Mouse (Mus musculus) neural tube, embryonic 11.5 days (tissue): ENCODE results near the gene Serpinb13. TPM values are rescaled to one million over a fixed set of nuclear protein-coding genes. Genes with fewer than 3 reads are reported as not detected.

Experiments
- ATAC-seq: fragments of 200-750 bp; cut with Nextera tagmentation; 2 replicates; pipeline ENCODE4 v1.8.0; 2017; ENCODE audit warnings: moderate number of reproducible peaks, mild to moderate bottlenecking, moderate TSS enrichment, moderate library complexity; ENCODE audit not compliant: insufficient read depth, low FRiP score, low TSS enrichment
- DNase-seq: peaks from one replicate; pipeline ENCODE4 v3.0.0-alpha.2; 2015; ENCODE audit warnings: low spot score
- H3K27ac ChIP-seq: fragments of 300-500 bp; sonication (generic); 2 replicates; pipeline ENCODE4 v1.5.1; 2014; ENCODE audit warnings: low read depth, mild to moderate bottlenecking, low read length
- H3K27me3 ChIP-seq: fragments of 300-500 bp; sonication (generic); 2 replicates; pipeline ENCODE4 v1.6.1; 2014; ENCODE audit warnings: mild to moderate bottlenecking, low read length, mixed read lengths; ENCODE audit not compliant: control insufficient read depth, insufficient read depth
- H3K36me3 ChIP-seq: fragments of 300-500 bp; sonication (generic); 2 replicates; pipeline ENCODE4 v1.6.1; 2014; ENCODE audit warnings: mild to moderate bottlenecking, low read length, moderate library complexity, mixed read lengths; ENCODE audit not compliant: control insufficient read depth, insufficient read depth
- H3K4me1 ChIP-seq: fragments of 300-500 bp; sonication (generic); 2 replicates; pipeline ENCODE4 v1.6.1; 2014; ENCODE audit warnings: low read length, mixed read lengths; ENCODE audit not compliant: control insufficient read depth, insufficient read depth
- H3K4me2 ChIP-seq: fragments of 300-500 bp; sonication (generic); 2 replicates; pipeline ENCODE4 v1.6.1; 2014; ENCODE audit warnings: low read depth, mild to moderate bottlenecking, moderate library complexity
- H3K4me3 ChIP-seq: fragments of 300-500 bp; sonication (generic); 2 replicates; pipeline ENCODE4 v1.5.1; 2014; ENCODE audit warnings: low read depth, low read length
- H3K9ac ChIP-seq: fragments of 300-500 bp; sonication (generic); 2 replicates; pipeline ENCODE4 v1.6.1; 2014; ENCODE audit warnings: mild to moderate bottlenecking, low read length
- H3K9me3 ChIP-seq: fragments of 300-500 bp; sonication (generic); 2 replicates; pipeline ENCODE4 v1.6.1; 2016; ENCODE audit warnings: low read length; ENCODE audit not compliant: control insufficient read depth
- WGBS: fragments of 180-500 bp; shearing (Covaris S2); extraction: QIAGEN DNeasy Blood & Tissue Kit; methylation state at CpG from one replicate; pipeline ENCODE4 v1.1.7; 2014; 5-methylcytosine and 5-hydroxymethylcytosine counted together
- polyA plus RNA-seq: library from polyadenylated mRNA; unstranded; fragments of >200 nt; fragmentation: Nextera tagmentation; extraction: Ambion mirVana; gene quantifications from 2 replicates; pipeline ENCODE4 v1.2.1, GENCODE M21; 2014

The Serpinb13 gene
- polyA plus RNA-seq: not detected in 2 replicates

DNA sequence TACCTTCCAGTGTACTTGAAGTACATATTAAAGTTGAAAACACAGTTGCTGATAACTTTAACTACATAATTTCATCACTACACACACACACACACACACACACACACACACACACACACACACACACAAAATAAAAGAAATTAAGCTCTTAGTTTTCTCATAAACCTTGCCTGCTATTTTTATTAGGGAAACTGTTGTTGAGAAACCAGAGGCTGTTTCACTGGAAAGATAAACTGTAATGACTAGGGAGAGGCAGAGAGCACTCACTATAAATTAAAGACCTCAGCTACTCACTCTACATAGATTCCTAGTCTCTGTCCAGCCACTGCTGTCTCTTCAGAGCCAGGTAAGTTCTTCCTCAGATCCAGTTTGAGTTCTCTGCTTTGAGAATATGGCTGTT, at the start of gene Serpinb13:
Serpinb13 (plus strand) TSS at position 301 of the 400 bp plus-strand sequence.
- Histone ChIP-seq H3K9me3 (no peaks in the 10 kb centered on the region), H3K27ac (no peak within 1 kb of the TSS), H3K4me3 (no peak within 1 kb of the TSS), H3K9ac (no peak within 1 kb of the TSS), H3K4me2 (no peak within 1 kb of the TSS), H3K4me1 (no peaks in the 10 kb centered on the region), H3K36me3 (no peaks in the 10 kb centered on the region), H3K27me3 (no peaks in the 10 kb centered on the region)
- no peak for ATAC-seq
- no peak for DNase-seq

DNA sequence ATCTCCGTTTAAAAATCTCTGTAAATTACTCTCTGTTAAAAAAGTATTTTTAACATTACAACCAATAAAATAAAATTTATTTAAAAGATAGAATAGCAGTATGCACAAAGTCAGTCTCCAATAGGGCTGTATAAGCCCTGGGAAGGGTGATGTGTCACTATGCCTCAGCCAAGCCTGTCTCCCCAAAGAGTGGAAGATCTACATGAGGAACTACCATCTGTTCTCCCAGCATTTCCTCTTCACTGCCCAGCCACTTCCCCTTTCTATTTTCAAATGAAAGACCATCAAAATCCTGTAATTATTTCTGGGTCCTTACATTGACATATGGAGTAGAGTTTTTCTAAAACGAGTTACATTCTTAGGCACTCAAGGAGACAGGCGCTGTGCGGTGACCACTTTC, 48.8 kb upstream of the Serpinb13 start:
- no peaks in the 10 kb centered on the region for H3K36me3 ChIP-seq
- no peaks in the 10 kb centered on the region for H3K4me1 ChIP-seq
- H3K9ac ChIP-seq: no peak overlapping the region
- no peaks in the 10 kb centered on the region for H3K27me3 ChIP-seq
- H3K27ac ChIP-seq: no peak overlapping the region
- H3K4me2 ChIP-seq: no peak overlapping the region
- ATAC-seq (no peak), DNase-seq (no peak)
- H3K9me3 ChIP-seq: no peaks in the 10 kb centered on the region
- WGBS: 89% methylated on average over 4 of the region's 4 CpGs
- no peak overlapping the region for H3K4me3 ChIP-seq

DNA sequence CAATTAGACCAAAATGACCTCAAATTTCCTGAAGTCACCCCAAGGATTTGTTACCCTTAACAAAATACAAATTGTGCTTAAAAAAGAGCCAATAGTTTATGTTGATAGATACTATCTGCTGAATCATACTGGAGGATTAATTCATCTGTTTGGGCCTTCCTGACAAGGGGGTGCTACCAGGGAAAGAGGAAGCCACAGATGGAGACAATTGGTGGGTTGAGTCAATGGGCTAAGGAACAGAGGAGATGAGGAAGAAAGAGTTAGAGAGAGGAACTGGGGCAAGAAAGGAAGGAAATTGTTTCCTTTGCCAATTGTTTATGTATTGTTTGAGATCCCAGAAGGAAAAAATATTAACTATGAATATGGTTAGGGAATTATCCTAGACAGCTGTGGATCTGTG, 47.1 kb upstream of the Serpinb13 start:
- Histone ChIP-seq H3K27me3 (no peaks in the 10 kb centered on the region), H3K36me3 (no peaks in the 10 kb centered on the region), H3K9me3 (no peaks in the 10 kb centered on the region), H3K27ac (no peak overlapping the region), H3K4me3 (no peak overlapping the region), H3K4me1 (no peaks in the 10 kb centered on the region), H3K9ac (no peak overlapping the region), H3K4me2 (no peak overlapping the region)
- ATAC-seq (no peak), DNase-seq (no peak)

- Histone ChIP-seq H3K4me1 (no peaks in the 10 kb centered on the region), H3K9ac (no peak within 1 kb of the TSS), H3K4me2 (no peak within 1 kb of the TSS), H3K27me3 (no peaks in the 10 kb centered on the region), H3K27ac (no peak within 1 kb of the TSS), H3K4me3 (no peak within 1 kb of the TSS), H3K9me3 (no peaks in the 10 kb centered on the region), H3K36me3 (no peaks in the 10 kb centered on the region)
- ATAC-seq (no peak), DNase-seq (no peak)
- WGBS: 83% methylated on average over 6 of the region's 6 CpGs
Measured at GRCm38 (mm10) chr1:106934265-106934664, 46.5 kb upstream of the Serpinb13 start, which contains the start of gene Serpinb12. Serpinb12 (plus strand) TSS chr1:106934449.

GRCm38 (mm10) chr1:106947217-106947616, 33.6 kb upstream of the Serpinb13 start:
- H3K27ac ChIP-seq: no peak overlapping the region
- no peaks in the 10 kb centered on the region for H3K9me3 ChIP-seq
- no peaks in the 10 kb centered on the region for H3K4me1 ChIP-seq
- no peak for ATAC-seq
- no peak overlapping the region for H3K9ac ChIP-seq
- no peak for DNase-seq
- no peak overlapping the region for H3K4me3 ChIP-seq
- H3K4me2 ChIP-seq: no peak overlapping the region
- no peaks in the 10 kb centered on the region for H3K36me3 ChIP-seq
- no peaks in the 10 kb centered on the region for H3K27me3 ChIP-seq
- 88% methylated on average over 1 of the region's 1 CpGs for WGBS

- ATAC-seq: no peak
- no peak overlapping the region for H3K27ac ChIP-seq
- H3K9me3 ChIP-seq: no peaks in the 10 kb centered on the region
- H3K4me3 ChIP-seq: no peak overlapping the region
- H3K9ac ChIP-seq: no peak overlapping the region
- no peak overlapping the region for H3K4me2 ChIP-seq
- H3K36me3 ChIP-seq: no peaks in the 10 kb centered on the region
- WGBS: 75% methylated on average over 3 of the region's 3 CpGs
- H3K27me3 ChIP-seq: no peaks in the 10 kb centered on the region
- no peak for DNase-seq
- H3K4me1 ChIP-seq: no peaks in the 10 kb centered on the region
Measured at GRCm38 (mm10) chr1:106959981-106960380, 20.8 kb upstream of the Serpinb13 start.

DNA sequence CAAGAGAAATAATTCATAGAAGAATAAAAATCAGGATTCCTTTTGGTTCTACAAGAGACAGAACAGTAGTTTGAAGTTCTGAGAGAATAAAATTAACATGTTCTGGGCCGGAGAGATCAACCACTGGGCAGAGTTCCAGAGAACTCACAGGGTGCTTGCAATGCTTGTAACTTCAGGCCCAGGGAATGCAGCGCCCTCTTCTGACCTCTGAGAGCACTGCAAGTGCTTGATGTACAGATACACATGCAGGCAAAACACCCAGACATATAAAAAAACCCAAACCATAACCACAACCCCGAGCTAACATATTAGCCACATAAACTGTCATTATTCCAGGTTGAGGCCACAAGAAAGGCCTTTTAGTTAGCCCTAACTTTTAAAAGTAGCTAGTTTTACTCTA, 19.8 kb upstream of the Serpinb13 start:
- no peak overlapping the region for H3K9ac ChIP-seq
- H3K4me2 ChIP-seq: no peak overlapping the region
- WGBS: 56% methylated on average over 3 of the region's 3 CpGs
- H3K27me3 ChIP-seq: no peaks in the 10 kb centered on the region
- no peak overlapping the region for H3K4me3 ChIP-seq
- no peak overlapping the region for H3K27ac ChIP-seq
- DNase-seq (no peak), ATAC-seq (no peak)
- H3K4me1 ChIP-seq: no peaks in the 10 kb centered on the region
- H3K36me3 ChIP-seq: no peaks in the 10 kb centered on the region
- H3K9me3 ChIP-seq: no peaks in the 10 kb centered on the region

DNA sequence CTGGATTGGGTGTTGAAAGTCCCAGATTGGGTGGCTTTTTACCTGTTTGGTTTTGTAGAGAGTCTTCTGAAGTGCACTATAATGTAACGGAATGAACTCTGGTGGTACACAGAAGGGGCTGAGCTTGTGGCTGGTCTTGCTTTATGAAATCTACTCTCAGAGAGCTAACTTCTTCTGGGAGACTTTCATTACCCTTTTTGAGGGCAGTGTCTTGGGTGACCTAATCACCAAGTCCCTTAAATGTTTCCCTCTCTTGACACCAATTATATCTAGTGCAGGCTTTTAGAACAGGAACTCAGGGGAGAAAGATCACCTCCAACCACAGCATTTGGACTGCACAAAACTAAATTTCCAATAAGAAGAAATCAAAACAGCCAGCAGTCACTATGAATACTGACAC, 2.3 kb downstream of the Serpinb13 start:
- no peak for DNase-seq
- no peaks in the 10 kb centered on the region for H3K36me3 ChIP-seq
- ATAC-seq: no peak
- H3K4me1 ChIP-seq: no peaks in the 10 kb centered on the region
- H3K9ac ChIP-seq: no peak overlapping the region
- 89% methylated on average over 1 of the region's 1 CpGs for WGBS
- no peak overlapping the region for H3K4me3 ChIP-seq
- no peaks in the 10 kb centered on the region for H3K9me3 ChIP-seq
- H3K4me2 ChIP-seq: no peak overlapping the region
- no peaks in the 10 kb centered on the region for H3K27me3 ChIP-seq
- H3K27ac ChIP-seq: no peak overlapping the region

GRCm38 (mm10) chr1:106983865-106984264, 3.1 kb downstream of the Serpinb13 start:
- Histone ChIP-seq H3K27ac (no peak overlapping the region), H3K4me3 (no peak overlapping the region), H3K27me3 (no peaks in the 10 kb centered on the region), H3K4me2 (no peak overlapping the region), H3K9me3 (no peaks in the 10 kb centered on the region), H3K9ac (no peak overlapping the region), H3K36me3 (no peaks in the 10 kb centered on the region), H3K4me1 (no peaks in the 10 kb centered on the region)
- WGBS: 80% methylated on average over 2 of the region's 2 CpGs
- no peak for DNase-seq
- no peak for ATAC-seq
